Mouse (Mus musculus): ENCODE results near the gene Cuedc1. TPM values are rescaled to one million over a fixed set of nuclear protein-coding genes. Genes with fewer than 3 reads are reported as not detected.
A peak's percentile ranks its signal among the peaks of the same experiment; 100 is the strongest.

Gene Cuedc1
- total and polyA plus RNA-seq, 3 experiments, result 1.0 to 4.8 TPM; not detected in 1

DNA sequence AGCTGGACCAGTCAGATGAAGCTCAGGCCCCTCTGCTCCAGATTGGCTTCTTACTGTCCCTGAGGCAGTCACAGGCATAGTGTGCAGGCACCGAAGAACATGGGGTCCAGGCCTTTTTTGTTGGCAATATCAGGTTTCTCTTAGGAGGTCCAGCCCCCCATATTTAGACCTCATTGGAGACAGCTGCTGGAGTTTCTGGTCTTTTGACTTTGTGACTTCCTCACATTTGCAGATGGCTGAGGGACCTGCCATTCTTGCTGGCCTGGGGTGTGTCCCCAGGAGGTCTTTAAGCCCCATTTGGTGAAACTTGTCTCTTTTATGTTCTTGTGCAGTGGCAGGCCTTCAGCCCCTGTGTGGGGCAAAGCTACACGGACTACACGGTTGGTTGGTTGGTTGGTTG lies 31.4 kb downstream of the Cuedc1 start:
- peak; percentile 51 for DNase-seq (ENCODE audit: low read depth, low spot score)
- Histone ChIP-seq H3K27me3 (ENCODE audit: control insufficient read depth in 1 of 2, insufficient read depth in 2 of 2, low read length in 2 of 2) (peaks cover 0 to under 1% of the 10 kb centered on the region in 2 experiments; a peak in 2 of 4 replicates), H3K4me3 (ENCODE audit: control insufficient read depth in 1 of 2, insufficient read depth in 1 of 2, low read depth in 2 of 2, low read length in 2 of 2) (no peak overlapping the region), H3K27ac (ENCODE audit: control insufficient read depth, low read depth, low read length) (no peak overlapping the region), H3K4me1 (ENCODE audit: control insufficient read depth in 1 of 2, insufficient read depth in 2 of 2, low read length in 2 of 2) (peaks cover 8 to 23% of the 10 kb centered on the region in 2 experiments), H3K79me2 (ENCODE audit: control insufficient read depth, insufficient read depth, low read length, poor library complexity) (no peaks in the 10 kb centered on the region), H3K9me3 (replicated peaks; ENCODE audit: insufficient read depth, low read length) (no peaks in the 10 kb centered on the region), H3K9ac (ENCODE audit: control insufficient read depth, low read depth, low read length, poor library complexity, severe bottlenecking) (no peak overlapping the region), H3K36me3 (ENCODE audit: control insufficient read depth in 1 of 2, insufficient read depth in 2 of 2, low read length in 2 of 2) (peaks cover 0 to 16% of the 10 kb centered on the region in 2 experiments; a peak in 2 of 4 replicates)
- TF ChIP-seq RCOR1 (IDR thresholded peaks at IDR 0.05; ENCODE audit: low read depth, low read length), result no peak
- TF ChIP-seq MAZ (IDR thresholded peaks at IDR 0.05; ENCODE audit: low read depth, low read length), result 0 out of 2 replicates have a peak, but pooled peaks have one; percentile 22

- H3K9ac ChIP-seq (ENCODE audit: control insufficient read depth, low read depth, low read length, poor library complexity, severe bottlenecking), result no peak overlapping the region
- no peaks in the 10 kb centered on the region for H3K79me2 ChIP-seq (ENCODE audit: control insufficient read depth, insufficient read depth, low read length, poor library complexity)
- no peak for DNase-seq (ENCODE audit: low read depth, low spot score)
- H3K36me3 ChIP-seq (ENCODE audit: control insufficient read depth in 1 of 2, insufficient read depth in 2 of 2, low read length in 2 of 2), result peaks cover 0 to 16% of the 10 kb centered on the region in 2 experiments; a peak in 2 of 4 replicates
- H3K27ac ChIP-seq (ENCODE audit: control insufficient read depth, low read depth, low read length), result no peak overlapping the region
- no peak overlapping the region for H3K4me3 ChIP-seq (ENCODE audit: control insufficient read depth in 1 of 2, insufficient read depth in 1 of 2, low read depth in 2 of 2, low read length in 2 of 2)
- H3K9me3 ChIP-seq (replicated peaks; ENCODE audit: insufficient read depth, low read length), result no peaks in the 10 kb centered on the region
- H3K27me3 ChIP-seq (ENCODE audit: control insufficient read depth in 1 of 2, insufficient read depth in 2 of 2, low read length in 2 of 2), result no peaks in the 10 kb centered on the region
- no peak for TF ChIP-seq SMC3 (IDR thresholded peaks at IDR 0.05; ENCODE audit: low read depth, low read length)
- TF ChIP-seq E2F4 (IDR thresholded peaks at IDR 0.05; ENCODE audit: borderline replicate concordance, low read depth, low read length), result no peak
- TF ChIP-seq HCFC1 (IDR thresholded peaks at IDR 0.05; ENCODE audit: low read depth, low read length), result no peak
- no peak for TF ChIP-seq TAL1 (IDR thresholded peaks at IDR 0.05; ENCODE audit: low read length)
- TF ChIP-seq UBTF (IDR thresholded peaks at IDR 0.05; ENCODE audit: borderline replicate concordance, insufficient read depth, low read depth, low read length), result no peak
- no peak for TF ChIP-seq ETS1 (IDR thresholded peaks at IDR 0.05; ENCODE audit: low read depth, low read length)
- H3K4me1 ChIP-seq (ENCODE audit: control insufficient read depth in 1 of 2, insufficient read depth in 2 of 2, low read length in 2 of 2), result peaks cover 8 to 23% of the 10 kb centered on the region in 2 experiments
Measured at GRCm38 (mm10) chr11:88129935-88130334, 32.1 kb downstream of the Cuedc1 start.

GRCm38 (mm10) chr11:88131847-88132246 lies 34.0 kb downstream of the Cuedc1 start:
- Histone ChIP-seq H3K27ac (ENCODE audit: control insufficient read depth, low read depth, low read length) (no peak overlapping the region; the same call in 1 of the 2 replicates), H3K27me3 (ENCODE audit: control insufficient read depth in 1 of 2, insufficient read depth in 2 of 2, low read length in 2 of 2) (no peaks in the 10 kb centered on the region), H3K4me3 (ENCODE audit: control insufficient read depth in 1 of 2, insufficient read depth in 1 of 2, low read depth in 2 of 2, low read length in 2 of 2) (no peak overlapping the region), H3K36me3 (ENCODE audit: control insufficient read depth in 1 of 2, insufficient read depth in 2 of 2, low read length in 2 of 2) (peaks cover 0 to 16% of the 10 kb centered on the region in 2 experiments; a peak in 2 of 4 replicates), H3K9me3 (replicated peaks; ENCODE audit: insufficient read depth, low read length) (no peaks in the 10 kb centered on the region), H3K4me1 (ENCODE audit: control insufficient read depth in 1 of 2, insufficient read depth in 2 of 2, low read length in 2 of 2) (peaks cover 8 to 23% of the 10 kb centered on the region in 2 experiments), H3K9ac (ENCODE audit: control insufficient read depth, low read depth, low read length, poor library complexity, severe bottlenecking) (no peak overlapping the region), H3K79me2 (ENCODE audit: control insufficient read depth, insufficient read depth, low read length, poor library complexity) (no peaks in the 10 kb centered on the region)
- no peak for DNase-seq (ENCODE audit: low read depth, low spot score)
- no peak for TF ChIP-seq USF2 (IDR thresholded peaks at IDR 0.05; ENCODE audit: borderline replicate concordance in 1 of 2, insufficient read depth in 1 of 2, low read depth in 1 of 2, low read length in 2 of 2)
- TF ChIP-seq BHLHE40 (IDR thresholded peaks at IDR 0.05; ENCODE audit: borderline replicate concordance, low read depth, low read length), result no peak
- no peak for TF ChIP-seq TAL1 (IDR thresholded peaks at IDR 0.05; ENCODE audit: low read length)
- TF ChIP-seq CHD1 (IDR thresholded peaks at IDR 0.05; ENCODE audit: low read depth, low read length), result no peak
- TF ChIP-seq MEF2A (IDR thresholded peaks at IDR 0.05; ENCODE audit: extremely low read depth, insufficient replicate concordance, low read depth, low read length, poor library complexity, severe bottlenecking), result no peak
- TF ChIP-seq TBP (IDR thresholded peaks at IDR 0.05; ENCODE audit: low read depth, low read length), result no peak
- no peak for TF ChIP-seq NRF1 (IDR thresholded peaks at IDR 0.05; ENCODE audit: insufficient read depth, low read depth, low read length, poor library complexity, severe bottlenecking)

Measured in MEL (cell line).